Mouse (Mus musculus) bone marrow macrophage, adult 2 months (primary cell): ENCODE measurements around the gene Sytl2.

Source experiments
- CTCF ChIP-seq: IDR thresholded peaks from 2 replicates; pipeline ENCODE4 v1.5.1; 2012; ENCODE audit warnings: low read depth, mild to moderate bottlenecking, low read length, moderate library complexity
- POLR2A ChIP-seq: IDR thresholded peaks from 2 replicates; pipeline ENCODE4 v1.6.1; 2012; ENCODE audit warnings: mild to moderate bottlenecking, low read depth, low read length, borderline replicate concordance

DNA sequence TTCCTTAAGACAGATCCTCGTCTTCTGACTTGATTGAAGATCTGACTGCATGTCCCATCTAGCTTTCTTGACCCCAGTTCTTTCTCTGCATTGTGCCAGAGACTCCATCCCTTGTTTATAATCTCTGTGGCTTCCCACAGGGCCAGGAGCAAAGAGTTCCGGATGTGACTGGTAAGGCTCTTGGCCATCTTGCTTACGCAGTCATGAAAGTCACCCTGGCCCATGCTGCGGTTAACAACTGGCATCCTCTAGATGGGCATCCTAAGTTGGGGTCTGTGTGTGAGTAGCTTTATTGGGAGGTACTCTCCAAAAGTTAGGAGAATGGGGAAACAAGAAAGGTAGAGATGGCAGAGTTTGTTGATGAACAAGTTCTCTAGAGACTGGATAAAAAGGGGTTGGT, 22.9 kb upstream of the Sytl2 start:
- TF ChIP-seq CTCF (no peak), POLR2A (no peak)
